Mouse (Mus musculus) cerebellum, adult 2 months (tissue): ENCODE results near the gene Ubxn10. TPM values are rescaled to one million over a fixed set of nuclear protein-coding genes. Genes with fewer than 3 reads are reported as not detected.

Source experiments
- DNase-seq, 2 experiments: peaks; one replicate each; pipeline ENCODE4 v3.0.0; 2021
- H3K27ac ChIP-seq: fragments of 200-500 bp; 2 replicates; pipeline ENCODE4 v1.5.1; 2012; ENCODE audit warnings: low read length, control low read depth, inconsistent platforms; ENCODE audit not compliant: insufficient read depth
- H3K27me3 ChIP-seq: fragments of 200-500 bp; 2 replicates; pipeline ENCODE4 v1.6.1; 2012; ENCODE audit warnings: inconsistent platforms, mild to moderate bottlenecking, low read length, moderate library complexity; ENCODE audit not compliant: control insufficient read depth, insufficient read depth
- H3K4me1 ChIP-seq: fragments of 200-500 bp; 2 replicates; pipeline ENCODE4 v1.6.1; 2011; ENCODE audit warnings: low read length; ENCODE audit not compliant: control insufficient read depth, insufficient read depth
- H3K4me3 ChIP-seq: fragments of 200-500 bp; replicated peaks from 2 replicates; pipeline ENCODE3; 2011; ENCODE audit warnings: mild to moderate bottlenecking, low read depth, low read length, control low read depth; ENCODE audit not compliant: insufficient read depth
- CTCF ChIP-seq: fragments of 200-500 bp; IDR thresholded peaks from 2 replicates; pipeline ENCODE4 v1.5.1; 2011; ENCODE audit warnings: low read depth, mild to moderate bottlenecking, control low read depth, low read length, moderate library complexity, borderline replicate concordance; ENCODE audit not compliant: insufficient read depth
- POLR2A ChIP-seq: fragments of 200-500 bp; IDR thresholded peaks from 2 replicates; pipeline ENCODE4 v1.6.1; 2011; ENCODE audit warnings: low read length, control low read depth, borderline replicate concordance; ENCODE audit not compliant: insufficient read depth
- whole genome bisulfite sequencing: fragments of 180-500 bp; shearing (Covaris S2); methylation state at CpG from one replicate; pipeline ENCODE4 v1.1.7; 2018; 5-methylcytosine and 5-hydroxymethylcytosine counted together
- polyA plus RNA-seq: library from polyadenylated mRNA; depleted of rRNA; stranded (reverse); fragments of >200 nt; gene quantifications from 2 replicates; pipeline ENCODE4 v1.2.3, GENCODE M21; 2012

Ubxn10 gene
- polyA plus RNA-seq, 1 experiment = 1.9 TPM

- no peak for DNase-seq
- Histone ChIP-seq H3K27me3 (no peaks in the 10 kb centered on the region), H3K4me1 (no peaks in the 10 kb centered on the region), H3K27ac (no peak overlapping the region), H3K4me3 (no peak overlapping the region)
- TF ChIP-seq CTCF = no peak
- TF ChIP-seq POLR2A = no peak
- 63% methylated on average over 10 of the region's 10 CpGs for WGBS
Observed at GRCm38 (mm10) chr4:138697166-138697860, 39.7 kb downstream of the Ubxn10 start.

DNA sequence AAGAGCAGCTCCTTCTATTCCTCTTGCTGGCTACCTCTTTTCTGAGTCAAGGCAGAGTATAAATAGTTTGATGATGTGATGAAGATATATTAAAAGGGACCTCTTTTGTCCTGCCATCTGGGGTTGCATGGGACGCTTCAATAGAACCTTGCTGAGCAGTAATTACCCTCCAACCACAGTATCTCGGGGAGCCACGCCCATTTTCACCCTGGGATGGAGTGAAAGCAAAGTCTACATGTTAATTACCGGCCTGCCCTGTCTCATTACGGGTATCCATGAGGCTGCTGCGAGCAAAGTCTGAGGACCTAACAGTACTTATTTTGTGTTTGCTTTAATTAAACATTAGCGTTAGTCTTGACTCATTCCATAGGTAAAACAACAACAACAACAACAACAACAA is 40.2 kb downstream of the Ubxn10 start:
- Histone ChIP-seq H3K4me1 (no peaks in the 10 kb centered on the region), H3K27ac (no peak overlapping the region), H3K4me3 (no peak overlapping the region), H3K27me3 (no peaks in the 10 kb centered on the region)
- no peak for TF ChIP-seq POLR2A
- no peak for TF ChIP-seq CTCF
- 53% methylated on average over 7 of the region's 7 CpGs for WGBS
- DNase-seq = no peak

DNA sequence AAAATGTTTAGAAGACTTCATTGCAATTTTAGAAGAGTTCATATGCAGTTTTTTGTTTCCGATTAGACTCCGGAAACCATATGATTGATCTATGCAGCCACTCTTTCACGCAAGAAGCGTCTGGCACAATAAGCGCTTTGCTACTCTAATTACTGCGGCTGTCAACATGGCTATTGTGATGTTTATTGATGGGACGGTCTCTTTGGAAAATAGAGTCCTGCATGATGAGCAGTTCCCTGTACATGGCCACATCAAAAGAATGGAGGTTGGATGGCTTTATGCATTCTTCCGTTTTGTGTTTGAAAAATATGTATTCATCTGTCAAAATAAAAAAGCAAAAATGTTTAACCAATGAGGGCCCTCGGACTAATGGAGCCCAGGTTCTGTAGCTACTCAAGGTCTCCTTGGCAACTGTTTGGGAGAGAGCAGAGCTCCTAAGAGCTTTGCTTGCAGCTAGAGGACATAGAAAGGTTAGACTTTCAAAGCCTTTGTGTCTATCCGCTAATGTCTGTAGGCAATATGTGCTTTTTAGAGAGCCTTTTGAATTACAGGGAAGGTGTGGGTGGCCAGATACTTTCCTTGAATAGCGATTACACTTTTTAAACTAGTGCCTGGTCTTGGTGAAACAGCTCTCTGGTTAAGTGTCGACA is 43.8 kb downstream of the Ubxn10 start:
- no peaks in the 10 kb centered on the region for H3K4me1 ChIP-seq
- WGBS = 61% methylated on average over 12 of the region's 12 CpGs
- no peak overlapping the region for H3K27ac ChIP-seq

GRCm38 (mm10) chr4:138691443-138692181 is 45.4 kb downstream of the Ubxn10 start:
- Histone ChIP-seq H3K27ac (no peak overlapping the region), H3K27me3 (no peaks in the 10 kb centered on the region), H3K4me1 (no peaks in the 10 kb centered on the region), H3K4me3 (no peak overlapping the region)
- 48% methylated on average over 19 of the region's 19 CpGs for WGBS
- TF ChIP-seq POLR2A (no peak), CTCF (no peak)
- no peak for DNase-seq

More for the DNA sequence above, 43.8 kb downstream of the Ubxn10 start:
- no peaks in the 10 kb centered on the region for H3K27me3 ChIP-seq
- no peak for TF ChIP-seq POLR2A
- TF ChIP-seq CTCF = no peak
- H3K4me3 ChIP-seq = no peak overlapping the region
- DNase-seq = no peak

DNA sequence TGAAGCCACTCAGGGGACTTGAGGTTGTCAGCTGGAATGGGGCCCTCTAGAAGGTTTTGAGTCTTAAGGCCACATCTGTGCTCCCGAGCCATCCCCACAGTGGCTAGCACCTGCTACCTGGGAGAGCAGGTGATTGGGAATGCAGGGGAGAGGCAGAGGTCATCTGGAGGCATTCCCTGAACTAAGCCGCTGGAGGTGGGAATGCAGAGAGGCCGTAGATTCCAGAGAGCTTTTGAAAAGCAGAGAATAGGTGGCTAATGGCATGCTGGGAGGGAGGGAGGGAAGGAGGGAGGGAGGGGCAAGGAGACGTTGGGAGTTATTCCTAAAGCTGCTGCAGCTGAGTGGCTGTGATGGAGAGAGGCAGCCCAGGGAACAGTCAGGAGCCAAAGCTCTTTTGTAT is 46.4 kb downstream of the Ubxn10 start:
- H3K4me1 ChIP-seq = no peaks in the 10 kb centered on the region
- no peak for DNase-seq
- 59% methylated on average over 4 of the region's 4 CpGs for WGBS
- H3K27ac ChIP-seq = no peak overlapping the region
- H3K27me3 ChIP-seq = no peaks in the 10 kb centered on the region
- no peak overlapping the region for H3K4me3 ChIP-seq
- no peak for TF ChIP-seq CTCF
- no peak for TF ChIP-seq POLR2A

- WGBS = 49% methylated on average over 3 of the region's 3 CpGs
- DNase-seq = no peak
- Histone ChIP-seq H3K4me3 (no peak overlapping the region), H3K27me3 (no peaks in the 10 kb centered on the region), H3K4me1 (no peaks in the 10 kb centered on the region), H3K27ac (no peak overlapping the region)
- TF ChIP-seq POLR2A = no peak
- no peak for TF ChIP-seq CTCF
Observed at GRCm38 (mm10) chr4:138689094-138689512, 47.9 kb downstream of the Ubxn10 start.

DNA sequence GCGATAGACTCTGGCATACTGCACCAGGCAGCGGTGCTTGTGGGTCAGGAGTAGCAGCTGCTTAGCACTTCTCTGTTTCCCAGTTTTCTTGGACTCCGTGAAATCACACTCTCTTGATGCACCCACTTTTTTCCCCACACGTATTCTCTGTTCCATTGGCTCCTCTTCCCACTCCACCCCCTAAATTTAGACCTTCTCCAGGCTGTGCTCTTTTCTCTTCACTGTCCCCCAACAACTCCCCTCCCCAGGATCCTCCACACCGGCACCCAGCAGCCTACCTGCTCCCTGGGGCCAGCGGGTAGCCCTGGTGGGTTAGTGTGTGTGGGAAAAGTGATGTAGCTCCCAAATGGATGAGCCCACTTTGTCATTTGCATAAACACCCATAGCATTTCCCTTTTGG is 51.2 kb downstream of the Ubxn10 start:
- H3K27me3 ChIP-seq = no peaks in the 10 kb centered on the region
- DNase-seq = no peak
- H3K4me1 ChIP-seq = no peaks in the 10 kb centered on the region
- TF ChIP-seq CTCF (no peak), POLR2A (no peak)
- no peak overlapping the region for H3K4me3 ChIP-seq
- H3K27ac ChIP-seq = no peak overlapping the region
- WGBS = 60% methylated on average over 6 of the region's 6 CpGs
